ENCODE assay signal across 13 mouse cellular contexts in genomic region chr6:72292972-72293651, GRCm38 (mm10). TPM values are rescaled to one million over a fixed set of nuclear protein-coding genes. Genes with fewer than 3 reads are reported as not detected.
DNase-seq lines count a peak whose midpoint lies in the region; ATAC-seq and TF ChIP-seq lines count a peak whose summit lies in the region.
"Had no signal": no experiment of that assay in that cellular context is flagged by ENCODE, and none has a peak within 500 bp of the region (broad histone marks: within the 10 kb centered on the region; RNA-seq: fewer than 3 reads in every experiment).

No protein-coding gene starts in this region.

- peak; percentile 40 to 55; a peak in 3 of 4 replicates for TF ChIP-seq EP300 in MEL (IDR thresholded peaks at IDR 0.05; ENCODE audit: low read depth in 1 of 2, low read length in 2 of 2)
- TF ChIP-seq EP300 in lung, postnatal 0 days (IDR thresholded peaks at IDR 0.05): peak; percentile 99

- TF ChIP-seq RAD21 in MEL (IDR thresholded peaks at IDR 0.05; ENCODE audit: low read depth, low read length): no peak

- WGBS in heart, embryonic 12.5 days: 43% methylated on average over 12 of the region's 12 CpGs
- 62% methylated on average over 12 of the region's 12 CpGs for WGBS in kidney, embryonic 16.5 days
- WGBS in lung, postnatal 0 days: 26% methylated on average over 12 of the region's 12 CpGs

- no peak for TF ChIP-seq POLR2A in MEL (IDR thresholded peaks at IDR 0.05; ENCODE audit: control insufficient read depth in 1 of 2, insufficient read depth in 1 of 2, low read depth in 1 of 2, low read length in 2 of 2, poor library complexity in 1 of 2)

- peaks cover 15% of the 10 kb centered on the region for H3K4me1 ChIP-seq in heart, embryonic 12.5 days (replicated peaks)
- H3K4me1 ChIP-seq in MEL (ENCODE audit: control insufficient read depth in 1 of 2, insufficient read depth in 2 of 2, low read length in 2 of 2): peaks cover 8 to 20% of the 10 kb centered on the region in 2 experiments; a peak in 3 of 4 replicates
- H3K4me1 ChIP-seq in kidney, embryonic 16.5 days (ENCODE audit: insufficient read depth, low read length): 0 out of 2 replicates have a peak, but pooled peaks cover 2% of the 10 kb centered on the region
- H3K4me1 ChIP-seq in lung, postnatal 0 days (ENCODE audit: insufficient read depth, low read depth, low read length): 0 out of 2 replicates have a peak, but pooled peaks cover 3% of the 10 kb centered on the region

- intact Hi-C loops in heart, postnatal 10 days (cut with DNase I): no loop called here
- intact Hi-C loops in gastrocnemius, postnatal 36 days (cut with DNase I): no loop called here

- H3K36me3 ChIP-seq in heart, embryonic 12.5 days: no peaks in the 10 kb centered on the region
- peaks cover 0 to 13% of the 10 kb centered on the region in 2 experiments; a peak in 2 of 4 replicates for H3K36me3 ChIP-seq in MEL (ENCODE audit: control insufficient read depth in 1 of 2, insufficient read depth in 2 of 2, low read length in 2 of 2)
- no peaks in the 10 kb centered on the region for H3K36me3 ChIP-seq in kidney, embryonic 16.5 days (ENCODE audit: insufficient read depth, low read length)
- no peaks in the 10 kb centered on the region for H3K36me3 ChIP-seq in lung, postnatal 0 days (ENCODE audit: insufficient read depth, low read length)

- H3K27ac ChIP-seq in heart, embryonic 12.5 days (ENCODE audit: poor library complexity, severe bottlenecking): peak overlapping the region; percentile 61
- peak overlapping the region; percentile 64 for H3K27ac ChIP-seq in MEL (ENCODE audit: control insufficient read depth, low read depth, low read length)
- H3K27ac ChIP-seq in kidney, embryonic 16.5 days (ENCODE audit: low read length): peak overlapping the region; percentile 69
- H3K27ac ChIP-seq in lung, postnatal 0 days (ENCODE audit: low read length): peak overlapping the region; percentile 90
- H3K27ac ChIP-seq in layer of hippocampus, adult 2 months: no peak overlapping the region

- H3K4me3 ChIP-seq in heart, embryonic 12.5 days: no peak overlapping the region
- peak overlapping the region in 1 of 2 experiments; percentile 7; a peak in 1 of 4 replicates for H3K4me3 ChIP-seq in MEL (ENCODE audit: control insufficient read depth in 1 of 2, insufficient read depth in 1 of 2, low read depth in 2 of 2, low read length in 2 of 2)
- H3K4me3 ChIP-seq in kidney, embryonic 16.5 days (ENCODE audit: low read length): no peak overlapping the region
- no peak overlapping the region for H3K4me3 ChIP-seq in lung, postnatal 0 days (ENCODE audit: low read depth, low read length)
- no peak overlapping the region for H3K4me3 ChIP-seq in layer of hippocampus, adult 2 months
- H3K4me3 ChIP-seq: erythroblast, embryonic 14.5 days had no signal

- H3K79me2 ChIP-seq in MEL (ENCODE audit: control insufficient read depth, insufficient read depth, low read length, poor library complexity): no peaks in the 10 kb centered on the region

- H3K9ac ChIP-seq in heart, embryonic 12.5 days: no peak overlapping the region
- H3K9ac ChIP-seq in MEL (ENCODE audit: control insufficient read depth, low read depth, low read length, poor library complexity, severe bottlenecking): 0 out of 2 replicates have a peak overlapping the region, but pooled peaks have one; percentile 2
- no peak overlapping the region for H3K9ac ChIP-seq in kidney, embryonic 16.5 days (replicated peaks; ENCODE audit: low read length)
- no peak overlapping the region; the same call in 1 of the 2 replicates for H3K9ac ChIP-seq in lung, postnatal 0 days (replicated peaks; ENCODE audit: low read depth)

- no peak for TF ChIP-seq CTCF in MEL (IDR thresholded peaks at IDR 0.05 in 2 of 3, conservative IDR thresholded peaks at IDR 0.05 in 1 of 3; ENCODE audit: control insufficient read depth in 1 of 3, insufficient read depth in 1 of 3, low read depth in 2 of 3, low read length in 3 of 3, poor library complexity in 1 of 3, severe bottlenecking in 1 of 3)
- no peak for TF ChIP-seq CTCF in lung, postnatal 0 days (IDR thresholded peaks at IDR 0.05)
- no peak for TF ChIP-seq CTCF in layer of hippocampus, adult 2 months (conservative IDR thresholded peaks at IDR 0.05)

- 0 out of 2 replicates have a peak overlapping the region, but pooled peaks have one; percentile 6 for H3K4me2 ChIP-seq in heart, embryonic 12.5 days
- 0 out of 2 replicates have a peak overlapping the region, but pooled peaks have one; percentile 8 for H3K4me2 ChIP-seq in kidney, embryonic 16.5 days (replicated peaks; ENCODE audit: low read depth, low read length)
- H3K4me2 ChIP-seq in lung, postnatal 0 days (replicated peaks; ENCODE audit: low read depth, low read length): no peak overlapping the region

- peaks cover 4% of the 10 kb centered on the region; the same call in 1 of the 2 replicates for H3K9me3 ChIP-seq in heart, embryonic 12.5 days (replicated peaks)
- H3K9me3 ChIP-seq in MEL (replicated peaks; ENCODE audit: insufficient read depth, low read length): no peaks in the 10 kb centered on the region
- no peaks in the 10 kb centered on the region for H3K9me3 ChIP-seq in kidney, embryonic 16.5 days (ENCODE audit: low read length)
- H3K9me3 ChIP-seq in lung, postnatal 0 days (ENCODE audit: low read length): no peaks in the 10 kb centered on the region

- ATAC-seq in heart, embryonic 12.5 days (ENCODE audit: insufficient number of reproducible peaks, low FRiP score): peak; percentile 39; the same call in 1 of the 2 replicates
- peak; percentile 85; the same call in 1 of the 2 replicates for ATAC-seq in kidney, embryonic 16.5 days (ENCODE audit: low FRiP score, low TSS enrichment)
- peak; percentile 95 for ATAC-seq in lung, postnatal 0 days

- H3K27me3 ChIP-seq in heart, embryonic 12.5 days (replicated peaks): no peaks in the 10 kb centered on the region
- H3K27me3 ChIP-seq in MEL (ENCODE audit: control insufficient read depth in 1 of 2, insufficient read depth in 2 of 2, low read length in 2 of 2): peaks cover 0 to 2% of the 10 kb centered on the region in 2 experiments; a peak in 2 of 4 replicates
- H3K27me3 ChIP-seq in kidney, embryonic 16.5 days (ENCODE audit: insufficient read depth, low read length): no peaks in the 10 kb centered on the region
- no peaks in the 10 kb centered on the region for H3K27me3 ChIP-seq in lung, postnatal 0 days (replicated peaks; ENCODE audit: insufficient read depth, low read length)

- no peak for DNase-seq in heart, postnatal 10 days
- peak; percentile 81 for DNase-seq in MEL (ENCODE audit: low read depth, low spot score)
- peak; percentile 95 for DNase-seq in lung, postnatal 0 days (ENCODE audit: low spot score)
- DNase-seq in layer of hippocampus, adult 2 months (ENCODE audit: low spot score in 2 of 2): no peak
- DNase-seq in cerebellum, adult 9-11 months: no peak
- no peak for DNase-seq in gastrocnemius, postnatal 36 days
- DNase-seq: cerebellum, postnatal 25 days; gastrocnemius, postnatal 10 days; layer of hippocampus, adult 9-11 months had no signal

TF ChIP-seq in MEL, 35 proteins besides CTCF, POLR2A, EP300 and RAD21 (continues in another document):
- TF ChIP-seq TBP (IDR thresholded peaks at IDR 0.05; ENCODE audit: low read depth, low read length) (0 out of 2 replicates have a peak, but pooled peaks have one; percentile 26), MAZ (IDR thresholded peaks at IDR 0.05; ENCODE audit: low read depth, low read length) (0 out of 2 replicates have a peak, but pooled peaks have one; percentile 28), HCFC1 (IDR thresholded peaks at IDR 0.05; ENCODE audit: low read depth, low read length) (no peak)

RNA-seq across cellular contexts. Expression of gene Sftpb, which starts 11.3 kb away (rescaled TPM):
- not detected in 2 replicates for polyA plus RNA-seq in heart, embryonic 12.5 days (2016; fragmentation: Nextera tagmentation; extraction: Ambion mirVana)
- not detected for total RNA-seq in heart, postnatal 10 days (2021)
- total RNA-seq in MEL (2012; rRNA removed): not detected in 2 replicates
- not detected for polyA plus RNA-seq in MEL (2012; ENCODE audit: insufficient read depth in 1 of 2, insufficient read length in 2 of 2, low read depth in 1 of 2, low replicate concordance in 2 of 2, missing spikeins in 1 of 2)
- 5.4 TPM in 1 of 2 replicates, not detected in the other for polyA plus RNA-seq in kidney, embryonic 16.5 days (2015; fragmentation: Nextera tagmentation; extraction: Ambion mirVana)
- polyA plus RNA-seq in lung, postnatal 0 days (2015; fragmentation: Nextera tagmentation; extraction: Ambion mirVana): 1,292 and 1,589 TPM in 2 replicates
- total RNA-seq in layer of hippocampus, adult 2 months (2021): not detected
- not detected for total RNA-seq in gastrocnemius, postnatal 36 days (2021)
- total RNA-seq: gastrocnemius, postnatal 10 days had no signal
- polyA plus RNA-seq: erythroblast, embryonic 14.5 days; neural tube, embryonic 11.5 days had no signal

RNA-seq across cellular contexts. Expression of gene Usp39, which starts 51.9 kb away (rescaled TPM):
- 36.0 and 39.7 TPM in 2 replicates for polyA plus RNA-seq in heart, embryonic 12.5 days (2016; fragmentation: Nextera tagmentation; extraction: Ambion mirVana)
- 10 to 100 TPM; 19.3 to 24.6 TPM for total RNA-seq in heart, postnatal 10 days (2021)
- 106 and 113 TPM in 2 replicates for total RNA-seq in MEL (2012; rRNA removed)
- 100 to 1,000 TPM in 1 of 2 experiments, not detected in 1; 103 TPM for polyA plus RNA-seq in MEL (2012; ENCODE audit: insufficient read depth in 1 of 2, insufficient read length in 2 of 2, low read depth in 1 of 2, low replicate concordance in 2 of 2, missing spikeins in 1 of 2)
- 43.5 and 47.5 TPM in 2 replicates for polyA plus RNA-seq in kidney, embryonic 16.5 days (2015; fragmentation: Nextera tagmentation; extraction: Ambion mirVana)
- polyA plus RNA-seq in lung, postnatal 0 days (2015; fragmentation: Nextera tagmentation; extraction: Ambion mirVana): 26.1 and 27.4 TPM in 2 replicates
- total RNA-seq in layer of hippocampus, adult 2 months (2021): 10 to 100 TPM; 31.0 to 32.5 TPM
- 10 to 100 TPM; 18.1 to 18.2 TPM for total RNA-seq in gastrocnemius, postnatal 36 days (2021)

RNA-seq across cellular contexts. Expression of gene 0610030E20Rik, which starts 54.0 kb away (rescaled TPM):
- 17.2 and 19.9 TPM in 2 replicates for polyA plus RNA-seq in heart, embryonic 12.5 days (2016; fragmentation: Nextera tagmentation; extraction: Ambion mirVana)
- total RNA-seq in heart, postnatal 10 days (2021): 10 to 100 TPM; 13.4 to 13.9 TPM
- total RNA-seq in MEL (2012; rRNA removed): 13.8 and 14.2 TPM in 2 replicates
- polyA plus RNA-seq in MEL (2012; ENCODE audit: insufficient read depth in 1 of 2, insufficient read length in 2 of 2, low read depth in 1 of 2, low replicate concordance in 2 of 2, missing spikeins in 1 of 2): 10 to 100 TPM in 1 of 2 experiments, not detected in 1; 28.5 TPM
- polyA plus RNA-seq in kidney, embryonic 16.5 days (2015; fragmentation: Nextera tagmentation; extraction: Ambion mirVana): 28.3 and 31.0 TPM in 2 replicates
- polyA plus RNA-seq in lung, postnatal 0 days (2015; fragmentation: Nextera tagmentation; extraction: Ambion mirVana): 23.0 and 24.2 TPM in 2 replicates
- 10 to 100 TPM; 17.4 to 19.0 TPM for total RNA-seq in layer of hippocampus, adult 2 months (2021)
- total RNA-seq in gastrocnemius, postnatal 36 days (2021): 1 to 10 TPM; 9.0 to 9.5 TPM

RNA-seq across cellular contexts. Expression of gene Atoh8, which starts 57.7 kb away (rescaled TPM):
- 14.1 and 14.9 TPM in 2 replicates for polyA plus RNA-seq in heart, embryonic 12.5 days (2016; fragmentation: Nextera tagmentation; extraction: Ambion mirVana)
- total RNA-seq in heart, postnatal 10 days (2021): 1 to 10 TPM; 8.6 TPM
- not detected in 2 replicates for total RNA-seq in MEL (2012; rRNA removed)
- not detected for polyA plus RNA-seq in MEL (2012; ENCODE audit: insufficient read depth in 1 of 2, insufficient read length in 2 of 2, low read depth in 1 of 2, low replicate concordance in 2 of 2, missing spikeins in 1 of 2)
- polyA plus RNA-seq in kidney, embryonic 16.5 days (2015; fragmentation: Nextera tagmentation; extraction: Ambion mirVana): 24.2 and 25.3 TPM in 2 replicates
- 17.3 and 20.6 TPM in 2 replicates for polyA plus RNA-seq in lung, postnatal 0 days (2015; fragmentation: Nextera tagmentation; extraction: Ambion mirVana)
- total RNA-seq in layer of hippocampus, adult 2 months (2021): 1 to 10 TPM; 2.1 to 3.1 TPM
- total RNA-seq in gastrocnemius, postnatal 36 days (2021): 1 to 10 TPM; 5.2 to 5.7 TPM
- polyA plus RNA-seq: erythroblast, embryonic 14.5 days had no signal

Comparison
In these comparisons a context has a peak if more than half of its experiments do, and no peak if none do; other contexts are left out.
1. ATAC-seq: peak in every context shown above with its lines; median percentile 95 in lung, postnatal 0 days; 85 in kidney, embryonic 16.5 days; 39 in heart, embryonic 12.5 days.
2. DNase-seq: peak in MEL (single experiment) and lung, postnatal 0 days (single experiment); none in heart, postnatal 10 days (0 of 2), layer of hippocampus, adult 2 months (0 of 2), cerebellum, adult 9-11 months (single experiment) and gastrocnemius, postnatal 36 days (0 of 2).